Mouse (Mus musculus) gastrocnemius, postnatal 4 days (tissue): ENCODE measurements around the gene Olfr324. TPM values are rescaled to one million over a fixed set of nuclear protein-coding genes. Genes with fewer than 3 reads are reported as not detected.

Experiments
- DNase-seq, 2 experiments: peaks; one replicate each; pipeline ENCODE4 v3.0.0; 2021 to 2022; ENCODE audit warnings: low spot score in 2 of 2, mixed read lengths in 2 of 2
- total RNA-seq, 2 experiments: library from RNA; stranded (reverse); gene quantifications; 2 replicates each; pipeline ENCODE4 v1.2.3; 2021

Olfr324 gene
- total RNA-seq, 2 experiments from 2014 or later, result not detected

DNA sequence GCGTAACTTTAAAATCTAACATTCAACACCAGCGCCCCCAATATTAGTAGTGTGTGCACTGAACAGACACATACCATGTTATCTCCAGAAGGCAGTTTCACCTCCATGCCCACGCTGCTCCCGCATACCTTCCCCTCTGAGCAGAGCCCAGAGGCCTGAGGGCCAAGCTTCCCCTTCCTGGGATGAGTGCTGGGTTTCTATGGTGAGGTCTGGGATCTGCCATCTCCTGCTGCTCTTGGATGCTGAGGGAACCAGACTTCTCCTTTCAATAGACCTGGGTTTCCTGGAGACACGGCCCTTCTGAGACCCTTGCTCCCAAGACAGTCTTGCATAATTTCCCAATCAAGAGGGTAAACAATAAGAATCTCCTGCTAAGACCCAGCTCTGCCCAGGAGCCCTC is 35.5 kb downstream of the Olfr324 start, which contains the start of gene Olfr323:
Gene Olfr323, minus strand, starts transcription at position 101 of the 400 bp plus-strand sequence.
- no peak for DNase-seq

GRCm38 (mm10) chr11:58634878-58635277 is 40.0 kb downstream of the Olfr324 start:
- no peak for DNase-seq

DNA sequence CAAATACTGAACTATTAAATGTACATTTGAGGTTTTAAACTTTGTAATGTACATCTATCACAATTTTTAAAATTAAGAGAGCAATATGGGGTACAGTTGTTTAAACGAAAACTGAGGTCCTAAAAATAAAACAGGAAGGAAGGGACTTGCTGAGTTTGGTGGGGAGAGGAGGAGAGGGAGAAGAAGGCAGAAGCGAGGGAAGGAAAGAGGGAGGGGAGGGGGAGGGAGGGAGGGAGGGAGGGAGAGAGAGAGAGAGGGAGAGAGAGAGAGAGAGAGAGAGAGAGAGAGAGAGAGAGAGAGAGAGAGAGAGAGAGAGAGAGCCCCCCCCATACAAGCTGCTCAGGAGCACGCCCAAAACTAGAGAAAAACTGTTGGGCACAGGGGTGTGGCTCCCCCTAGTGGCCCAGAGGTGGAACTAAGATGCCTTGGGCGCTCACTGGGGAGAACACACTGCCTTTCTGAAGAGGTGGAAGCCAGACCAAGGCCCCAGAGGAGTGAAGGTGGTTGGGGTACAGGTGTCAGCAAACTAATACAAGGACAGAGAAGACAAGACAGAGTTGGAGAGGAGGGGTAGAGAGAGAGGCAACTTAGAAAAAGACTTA is 41.6 kb downstream of the Olfr324 start:
- peak; percentile 30 to 36 for DNase-seq

GRCm38 (mm10) chr11:58638176-58638701 is 43.3 kb downstream of the Olfr324 start:
- DNase-seq, result no peak

DNA sequence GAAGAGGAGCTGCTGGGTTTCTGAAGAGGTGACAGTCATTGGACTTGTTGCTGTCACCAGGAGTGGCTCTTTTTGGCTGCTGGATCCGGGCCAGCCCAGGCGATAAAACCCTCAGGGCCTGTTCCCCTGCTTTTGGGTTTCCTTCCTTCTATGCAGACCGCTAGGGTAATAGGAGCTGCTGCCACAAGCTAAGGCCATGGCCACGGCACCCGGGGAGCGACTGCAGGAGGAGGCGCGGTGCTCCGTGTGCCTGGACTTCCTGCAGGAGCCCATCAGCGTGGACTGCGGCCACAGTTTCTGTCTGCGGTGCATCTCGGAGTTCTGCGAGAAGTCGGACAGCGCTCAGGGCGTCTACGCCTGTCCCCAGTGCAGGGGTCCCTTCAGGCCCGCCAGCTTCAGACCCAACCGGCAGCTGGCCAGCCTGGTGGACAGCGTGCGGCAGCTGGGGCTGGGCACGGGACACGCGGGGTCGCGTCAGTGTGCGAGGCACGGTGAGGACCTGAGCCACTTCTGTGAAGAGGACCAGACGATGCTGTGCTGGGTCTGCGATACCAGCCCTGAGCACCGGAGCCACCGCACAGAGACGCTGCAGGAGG is 45.5 kb downstream of the Olfr324 start, which contains the start of gene Trim58:
Gene Trim58, plus strand, starts transcription at position 194 of the 596 bp plus-strand sequence.
- peak in 1 of 2 experiments; percentile 21 for DNase-seq

GRCm38 (mm10) chr11:58641057-58641456 is 46.1 kb downstream of the Olfr324 start:
- no peak for DNase-seq

DNA sequence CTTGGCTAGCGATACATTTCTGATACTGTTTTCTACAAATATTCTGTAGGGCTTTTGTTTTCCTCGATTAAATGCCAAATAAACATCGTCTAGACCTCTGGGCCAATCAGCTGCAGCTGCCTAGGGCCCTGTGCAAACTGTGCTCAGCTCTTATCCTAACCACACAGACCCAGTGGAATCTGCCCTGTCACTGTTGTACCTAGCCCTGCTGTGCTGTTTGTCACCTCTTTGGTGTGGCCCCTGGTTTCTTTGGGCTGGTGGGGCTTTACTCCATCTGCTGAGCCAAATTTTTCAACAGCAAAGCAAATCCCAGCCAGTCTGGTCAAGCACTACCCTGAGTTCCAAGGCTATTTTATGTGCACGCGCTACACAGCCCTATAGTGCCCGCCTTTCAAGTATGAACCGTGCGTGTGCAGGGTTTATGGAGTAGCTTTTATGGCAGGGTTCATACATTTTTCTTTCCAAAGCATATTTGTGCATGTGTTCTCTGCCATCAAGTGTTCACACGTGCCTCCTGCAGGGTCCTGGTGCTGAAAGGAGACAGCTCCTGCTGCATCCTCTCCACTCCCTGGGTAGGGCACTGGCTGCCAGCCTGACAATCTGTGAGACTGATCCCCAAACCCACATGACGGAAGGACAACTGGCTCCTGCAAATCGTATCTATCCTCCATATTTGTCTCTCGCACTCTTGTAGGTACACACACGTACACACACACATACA is 46.9 kb downstream of the Olfr324 start:
- no peak for DNase-seq

DNA sequence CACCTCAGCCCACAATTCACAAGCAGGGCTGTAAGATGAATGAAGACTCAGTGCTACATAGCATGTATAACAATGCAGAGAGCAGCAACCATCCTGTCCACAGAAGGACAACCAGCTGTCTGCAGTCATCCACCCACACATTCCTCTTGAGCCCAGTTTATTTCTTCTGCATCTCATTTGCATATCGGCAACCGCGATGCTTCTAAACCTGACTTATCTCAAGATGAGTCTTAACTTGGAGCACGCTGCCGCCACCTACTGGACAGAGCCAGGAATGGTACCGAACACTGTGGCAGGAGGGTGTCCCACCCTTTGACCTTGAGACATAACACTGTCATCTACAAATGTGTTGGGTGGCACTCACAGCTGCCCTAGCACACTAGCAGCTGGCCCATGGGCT is 48.4 kb downstream of the Olfr324 start:
- DNase-seq, result peak in 1 of 2 experiments; percentile 29

Other genes with a start within 250 kb of the Olfr324 start
- gene Lypd8, start 216.1 kb upstream of the Olfr324 start, total RNA-seq, result not detected
- not detected for gene 1810065E05Rik, start 174.0 kb upstream of the Olfr324 start, total RNA-seq
- not detected for gene Gm12253, start 162.6 kb upstream of the Olfr324 start, total RNA-seq
- not detected for gene Lypd9, start 142.2 kb upstream of the Olfr324 start, total RNA-seq
- gene Olfr30, start 132.8 kb upstream of the Olfr324 start, total RNA-seq, result not detected
- not detected for gene Olfr332, start 102.6 kb upstream of the Olfr324 start, total RNA-seq
- gene Olfr331, start 92.5 kb upstream of the Olfr324 start, total RNA-seq, result not detected
- gene Olfr330, start 60.3 kb upstream of the Olfr324 start, total RNA-seq, result not detected
- not detected for gene Olfr329-ps, start 48.7 kb upstream of the Olfr324 start, total RNA-seq
- gene Olfr328, start 39.5 kb upstream of the Olfr324 start, total RNA-seq, result not detected
- gene Olfr224, start 24.6 kb upstream of the Olfr324 start, total RNA-seq, result not detected
- gene Olfr325, start 17.4 kb upstream of the Olfr324 start, total RNA-seq, result not detected
- gene 2210407C18Rik, start 21.0 kb downstream of the Olfr324 start, total RNA-seq, result not detected
- not detected for gene Olfr323, start 35.4 kb downstream of the Olfr324 start, total RNA-seq
- gene Trim58, start 45.4 kb downstream of the Olfr324 start, total RNA-seq, result under 1 TPM in 1 of 2 experiments, not detected in 1; 0.13 TPM
- not detected for gene Olfr322, start 63.7 kb downstream of the Olfr324 start, total RNA-seq
- not detected for gene Olfr320, start 86.0 kb downstream of the Olfr324 start, total RNA-seq
- gene Olfr319, start 104.0 kb downstream of the Olfr324 start, total RNA-seq, result not detected
- gene Olfr318, start 128.9 kb downstream of the Olfr324 start, total RNA-seq, result not detected
- gene Olfr317, start 144.1 kb downstream of the Olfr324 start, total RNA-seq, result not detected
- not detected for gene Olfr316, start 157.6 kb downstream of the Olfr324 start, total RNA-seq
- not detected for gene Olfr315, start 178.1 kb downstream of the Olfr324 start, total RNA-seq
- not detected for gene Olfr314, start 187.8 kb downstream of the Olfr324 start, total RNA-seq
- gene Fam183b, start 206.8 kb downstream of the Olfr324 start, total RNA-seq, result under 1 TPM in 1 of 2 experiments, not detected in 1; 0.52 TPM
- gene Olfr313, start 219.9 kb downstream of the Olfr324 start, total RNA-seq, result not detected
- not detected for gene Olfr312, start 234.1 kb downstream of the Olfr324 start, total RNA-seq
- gene Olfr311, start 244.1 kb downstream of the Olfr324 start, total RNA-seq, result not detected